18 mouse cellular contexts compared by ENCODE assay signal in the genomic region with DNA sequence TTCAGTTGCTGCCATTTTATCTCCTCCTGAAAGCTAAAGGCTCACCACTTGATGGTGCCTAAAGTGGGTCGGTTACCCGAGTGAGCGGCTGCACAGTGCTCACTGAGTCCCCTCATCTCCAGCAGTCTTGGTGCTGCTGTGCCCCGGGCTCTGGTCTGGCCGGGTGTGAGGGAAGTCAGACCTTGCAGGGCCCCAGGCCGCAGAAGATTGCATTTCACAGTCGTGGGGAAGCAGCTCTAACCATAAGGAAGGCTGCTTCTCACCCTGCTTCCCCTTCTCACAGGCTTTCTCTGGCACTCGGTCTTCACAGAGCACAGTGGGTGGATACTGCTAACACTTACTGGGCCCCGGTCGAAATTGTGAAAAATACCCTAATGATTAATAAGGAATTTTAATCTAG.
A peak's percentile ranks its signal among the peaks of the same experiment; 100 is the strongest.
DNase-seq lines count a peak whose midpoint lies in the region; ATAC-seq lines count a peak whose summit lies in the region.
"Had no signal": no experiment of that assay in that cellular context is flagged by ENCODE, and none has a peak within 500 bp of the region (broad histone marks: within the 10 kb centered on the region; RNA-seq: fewer than 3 reads in every experiment).

No protein-coding gene starts in this region.

- H3K4me1 ChIP-seq in intestine, embryonic 14.5 days (replicated peaks; ENCODE audit: control insufficient read depth, insufficient read depth, low read length): no peaks in the 10 kb centered on the region
- no peaks in the 10 kb centered on the region for H3K4me1 ChIP-seq in intestine, embryonic 15.5 days (replicated peaks)
- peaks cover 49% of the 10 kb centered on the region for H3K4me1 ChIP-seq in erythroblast, embryonic 14.5 days (ENCODE audit: control insufficient read depth)
- peaks cover 24% of the 10 kb centered on the region for H3K4me1 ChIP-seq in liver, embryonic 16.5 days (ENCODE audit: control insufficient read depth, low read depth, low read length)
- H3K4me1 ChIP-seq in midbrain, embryonic 10.5 days: no peaks in the 10 kb centered on the region
- H3K4me1 ChIP-seq: embryonic facial prominence, embryonic 10.5 days; kidney, embryonic 15.5 days had no signal

- no peak overlapping the region for H3K9ac ChIP-seq in intestine, embryonic 14.5 days (ENCODE audit: low read length)
- no peak overlapping the region for H3K9ac ChIP-seq in intestine, embryonic 15.5 days
- peak overlapping the region; percentile 24; the same call in 1 of the 2 replicates for H3K9ac ChIP-seq in liver, embryonic 16.5 days (ENCODE audit: low read depth, low read length)
- H3K9ac ChIP-seq: kidney, embryonic 15.5 days had no signal

- H3K9me3 ChIP-seq in intestine, embryonic 14.5 days (ENCODE audit: control insufficient read depth, low read length): no peaks in the 10 kb centered on the region
- no peaks in the 10 kb centered on the region for H3K9me3 ChIP-seq in intestine, embryonic 15.5 days
- H3K9me3 ChIP-seq in erythroblast, embryonic 14.5 days (ENCODE audit: control insufficient read depth, low read length): no peaks in the 10 kb centered on the region
- H3K9me3 ChIP-seq in liver, embryonic 16.5 days (replicated peaks; ENCODE audit: control insufficient read depth, low read length): no peaks in the 10 kb centered on the region
- no peaks in the 10 kb centered on the region for H3K9me3 ChIP-seq in midbrain, embryonic 10.5 days (replicated peaks)
- H3K9me3 ChIP-seq: embryonic facial prominence, embryonic 10.5 days; kidney, embryonic 15.5 days had no signal

- peaks cover 40% of the 10 kb centered on the region for H3K36me3 ChIP-seq in intestine, embryonic 14.5 days (ENCODE audit: control insufficient read depth, insufficient read depth, low read length)
- peaks cover 15% of the 10 kb centered on the region for H3K36me3 ChIP-seq in intestine, embryonic 15.5 days
- peaks cover 75% of the 10 kb centered on the region for H3K36me3 ChIP-seq in erythroblast, embryonic 14.5 days (ENCODE audit: control insufficient read depth)
- peaks cover 15% of the 10 kb centered on the region for H3K36me3 ChIP-seq in liver, embryonic 16.5 days (ENCODE audit: control insufficient read depth, insufficient read depth)
- peaks cover 3% of the 10 kb centered on the region; the same call in 1 of the 2 replicates for H3K36me3 ChIP-seq in splenic B cell, adult 2 months (ENCODE audit: control insufficient read depth, insufficient read depth, low read length, poor library complexity, severe bottlenecking)
- peaks cover 61% of the 10 kb centered on the region for H3K36me3 ChIP-seq in midbrain, embryonic 10.5 days

- WGBS in intestine, embryonic 14.5 days: 87% methylated on average over 10 of the region's 10 CpGs
- WGBS in intestine, embryonic 15.5 days: 82% methylated on average over 10 of the region's 10 CpGs
- WGBS in liver, embryonic 16.5 days (ENCODE audit: insufficient replicate concordance): 14% methylated on average over 10 of the region's 10 CpGs
- 86% methylated on average over 10 of the region's 10 CpGs for WGBS in midbrain, embryonic 10.5 days

- H3K4me2 ChIP-seq in intestine, embryonic 14.5 days (ENCODE audit: low read length): no peak overlapping the region
- H3K4me2 ChIP-seq in intestine, embryonic 15.5 days (replicated peaks): no peak overlapping the region
- H3K4me2 ChIP-seq in liver, embryonic 16.5 days (ENCODE audit: low read depth, low read length): peak overlapping the region; percentile 38
- H3K4me2 ChIP-seq: heart, embryonic 11.5 days; kidney, embryonic 15.5 days had no signal

- no peak for ATAC-seq in intestine, embryonic 14.5 days (replicated peaks; ENCODE audit: low FRiP score, low TSS enrichment, low read depth)
- no peak for ATAC-seq in intestine, embryonic 15.5 days
- peak; percentile 30; the same call in 1 of the 2 replicates for ATAC-seq in liver, embryonic 16.5 days (ENCODE audit: low read depth)
- ATAC-seq: Patski had no signal

- H3K27me3 ChIP-seq in intestine, embryonic 14.5 days (replicated peaks; ENCODE audit: control insufficient read depth, insufficient read depth, low read length): no peaks in the 10 kb centered on the region
- H3K27me3 ChIP-seq in intestine, embryonic 15.5 days (replicated peaks): no peaks in the 10 kb centered on the region
- H3K27me3 ChIP-seq in erythroblast, embryonic 14.5 days (ENCODE audit: control insufficient read depth): no peaks in the 10 kb centered on the region
- H3K27me3 ChIP-seq in liver, embryonic 16.5 days (ENCODE audit: control insufficient read depth, insufficient read depth, low read depth, low read length): no peaks in the 10 kb centered on the region
- no peaks in the 10 kb centered on the region for H3K27me3 ChIP-seq in splenic B cell, adult 2 months (ENCODE audit: control insufficient read depth, insufficient read depth, low read length, poor library complexity, severe bottlenecking)
- H3K27me3 ChIP-seq in midbrain, embryonic 10.5 days (ENCODE audit: low read depth, poor library complexity, severe bottlenecking): no peaks in the 10 kb centered on the region
- H3K27me3 ChIP-seq: kidney, embryonic 15.5 days; Patski had no signal

- peak; percentile 38 for DNase-seq in intestine, embryonic 14.5 days (ENCODE audit: low spot score)
- peak; percentile 11 for DNase-seq in splenic B cell, adult 2 months (ENCODE audit: low read depth, low spot score)
- no peak for DNase-seq in layer of hippocampus, postnatal 25 days (ENCODE audit: extremely low spot score in 1 of 2, low spot score in 1 of 2)
- DNase-seq in urinary bladder, adult 2 months (ENCODE audit: low spot score): no peak
- DNase-seq in midbrain, embryonic 10.5 days (ENCODE audit: low spot score): no peak
- DNase-seq: adrenal gland, postnatal 36 days; cerebellum, adult 11 months; cerebellum, postnatal 25 days; gastrocnemius, postnatal 10 days; lung, adult 18-20 months; right cerebral cortex, postnatal 14 days had no signal

- no peak overlapping the region for H3K27ac ChIP-seq in intestine, embryonic 14.5 days (ENCODE audit: low read depth)
- no peak overlapping the region for H3K27ac ChIP-seq in intestine, embryonic 15.5 days
- peak overlapping the region; percentile 31; the same call in 1 of the 2 replicates for H3K27ac ChIP-seq in liver, embryonic 16.5 days (ENCODE audit: low read length)
- no peak overlapping the region for H3K27ac ChIP-seq in midbrain, embryonic 10.5 days (replicated peaks)
- H3K27ac ChIP-seq: embryonic facial prominence, embryonic 10.5 days; kidney, embryonic 15.5 days had no signal

- no peak overlapping the region for H3K4me3 ChIP-seq in intestine, embryonic 14.5 days (ENCODE audit: low read depth, low read length)
- H3K4me3 ChIP-seq in intestine, embryonic 15.5 days (replicated peaks): no peak overlapping the region
- peak overlapping the region; percentile 2 for H3K4me3 ChIP-seq in erythroblast, embryonic 14.5 days (replicated peaks)
- H3K4me3 ChIP-seq in liver, embryonic 16.5 days (ENCODE audit: low read depth, low read length): no peak overlapping the region
- H3K4me3 ChIP-seq in midbrain, embryonic 10.5 days: no peak overlapping the region
- H3K4me3 ChIP-seq: embryonic facial prominence, embryonic 10.5 days; kidney, embryonic 15.5 days had no signal

Comparison
In these comparisons a context has a peak if more than half of its experiments do, and no peak if none do; other contexts are left out.
1. DNase-seq: peak in intestine, embryonic 14.5 days (single experiment) and splenic B cell, adult 2 months (single experiment); none in layer of hippocampus, postnatal 25 days (0 of 2), urinary bladder, adult 2 months (single experiment) and midbrain, embryonic 10.5 days (single experiment).